Mouse (Mus musculus) ES-CJ7 (cell line): Measurements from ENCODE around the gene Apbb2.
A peak's percentile ranks its signal among the peaks of the same experiment; 100 is the strongest.

ENCODE experiments used
- DNase-seq: peaks from one replicate; pipeline ENCODE4 v3.0.0; 2011; ENCODE audit warnings: low read depth, low spot score

Apbb2 gene

GRCm38 (mm10) chr5:66518411-66519006 is 100.1 kb downstream of the Apbb2 start:
- peak; percentile 63 for DNase-seq

GRCm38 (mm10) chr5:66517503-66517902 is 101.1 kb downstream of the Apbb2 start:
- DNase-seq, result no peak

GRCm38 (mm10) chr5:66516311-66516710 is 102.3 kb downstream of the Apbb2 start:
- no peak for DNase-seq

GRCm38 (mm10) chr5:66515271-66515670 is 103.3 kb downstream of the Apbb2 start:
- DNase-seq, result no peak

- DNase-seq, result no peak
Observed at GRCm38 (mm10) chr5:66514659-66515058, 103.9 kb downstream of the Apbb2 start.

GRCm38 (mm10) chr5:66513412-66513811 is 105.2 kb downstream of the Apbb2 start:
- no peak for DNase-seq

- DNase-seq, result no peak
Observed at GRCm38 (mm10) chr5:66512519-66512918, 106.1 kb downstream of the Apbb2 start.

- DNase-seq, result no peak
Observed at GRCm38 (mm10) chr5:66510716-66511115, 107.9 kb downstream of the Apbb2 start.

- no peak for DNase-seq
Observed at GRCm38 (mm10) chr5:66509151-66509550, 109.4 kb downstream of the Apbb2 start.

- DNase-seq, result no peak
Observed at GRCm38 (mm10) chr5:66505578-66505977, 113.0 kb downstream of the Apbb2 start.

GRCm38 (mm10) chr5:66505071-66505470 is 113.5 kb downstream of the Apbb2 start:
- DNase-seq, result no peak

GRCm38 (mm10) chr5:66504434-66504747 is 114.2 kb downstream of the Apbb2 start:
- no peak for DNase-seq

- no peak for DNase-seq
Observed at GRCm38 (mm10) chr5:66503557-66504433, 114.8 kb downstream of the Apbb2 start.

GRCm38 (mm10) chr5:66503033-66503432 is 115.6 kb downstream of the Apbb2 start:
- DNase-seq, result no peak

GRCm38 (mm10) chr5:66499621-66500020 is 119.0 kb downstream of the Apbb2 start:
- no peak for DNase-seq

GRCm38 (mm10) chr5:66498140-66498539 is 120.4 kb downstream of the Apbb2 start:
- DNase-seq, result no peak

GRCm38 (mm10) chr5:66497479-66498087 is 121.0 kb downstream of the Apbb2 start:
- DNase-seq, result no peak

GRCm38 (mm10) chr5:66496881-66497360 is 121.7 kb downstream of the Apbb2 start:
- DNase-seq, result no peak

GRCm38 (mm10) chr5:66494651-66495050 is 123.9 kb downstream of the Apbb2 start:
- DNase-seq, result no peak

GRCm38 (mm10) chr5:66492563-66492960 is 126.0 kb downstream of the Apbb2 start:
- DNase-seq, result no peak

- DNase-seq, result no peak
Observed at GRCm38 (mm10) chr5:66491907-66492562, 126.5 kb downstream of the Apbb2 start.

GRCm38 (mm10) chr5:66486028-66486427 is 132.6 kb downstream of the Apbb2 start:
- DNase-seq, result peak; percentile 14
